Mouse (Mus musculus) telencephalon, adult 2 months (tissue): ENCODE results near the gene Acp7.

Source experiments
- DNase-seq: peaks from one replicate; pipeline ENCODE4 v3.0.0-alpha.2; 2011; ENCODE audit warnings: low read depth, low spot score

Gene Acp7

DNA sequence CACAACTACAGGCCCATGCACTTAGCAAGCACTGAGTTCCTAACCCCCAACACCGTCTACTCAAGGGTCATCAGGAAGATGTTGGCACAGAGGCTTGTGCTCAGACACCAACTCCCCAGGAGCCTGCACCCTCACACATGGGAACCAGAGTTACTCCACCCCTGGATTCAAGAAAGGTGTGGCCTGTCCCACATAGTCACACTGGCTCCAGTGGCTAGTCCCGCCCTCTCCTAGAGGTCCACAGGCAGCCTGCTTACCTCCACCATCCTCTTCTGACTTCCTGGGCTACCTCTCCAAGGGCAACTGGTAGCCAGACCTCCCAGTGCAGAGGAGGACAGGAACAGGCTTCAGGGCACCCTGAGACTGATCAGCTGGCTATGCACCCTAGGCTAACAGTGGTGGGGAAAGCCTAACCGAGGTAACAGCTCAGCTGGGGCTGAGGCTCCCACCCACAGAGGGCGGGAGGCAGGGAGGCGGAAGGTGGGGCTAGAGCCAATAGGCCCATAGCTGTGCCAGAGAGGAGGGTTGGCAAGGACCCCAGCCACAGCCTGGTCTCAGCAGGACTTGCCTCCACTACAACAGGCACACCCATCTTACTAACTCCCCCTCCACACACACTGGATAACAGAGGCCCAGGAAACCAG, 54.7 kb downstream of the Acp7 start:
- no peak for DNase-seq

DNA sequence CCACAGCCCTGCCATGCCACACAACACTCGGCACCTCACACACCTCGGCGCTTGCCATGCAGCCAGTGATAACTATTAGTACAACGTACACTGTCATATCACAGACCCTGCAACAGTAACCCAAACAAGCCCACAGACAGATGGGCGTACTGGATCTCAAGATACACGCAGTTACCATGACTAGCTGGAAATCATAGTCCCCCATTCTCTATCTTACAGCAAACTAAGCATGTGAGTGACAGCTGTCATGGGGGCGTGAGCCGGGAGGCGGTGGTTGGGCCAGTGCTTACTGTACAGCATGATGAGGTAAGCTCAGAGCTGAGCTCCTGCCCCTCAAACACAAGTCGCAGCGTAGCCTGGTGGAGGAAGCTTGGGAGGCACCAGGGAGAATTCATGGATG, 55.5 kb downstream of the Acp7 start:
- DNase-seq = no peak

DNA sequence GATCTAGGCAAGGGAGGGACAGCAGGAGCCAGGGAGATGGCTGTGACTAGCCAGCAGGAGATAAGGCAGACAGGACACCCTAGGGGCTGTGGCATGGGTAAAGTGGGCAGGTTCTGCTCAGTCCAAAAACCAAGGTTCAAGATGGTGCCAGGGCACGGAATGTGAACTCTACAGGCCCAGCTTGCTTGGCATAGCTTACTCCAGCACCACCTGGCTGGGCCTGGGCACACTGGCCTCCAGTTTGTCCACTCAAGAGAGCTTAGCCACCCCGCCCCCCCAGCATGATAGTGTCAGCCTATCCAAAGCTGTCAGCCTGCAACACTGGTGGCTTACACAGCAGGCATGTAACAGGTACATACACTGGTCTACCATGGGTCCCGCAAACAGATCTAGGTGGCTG, 57.9 kb downstream of the Acp7 start:
- DNase-seq = no peak

DNA sequence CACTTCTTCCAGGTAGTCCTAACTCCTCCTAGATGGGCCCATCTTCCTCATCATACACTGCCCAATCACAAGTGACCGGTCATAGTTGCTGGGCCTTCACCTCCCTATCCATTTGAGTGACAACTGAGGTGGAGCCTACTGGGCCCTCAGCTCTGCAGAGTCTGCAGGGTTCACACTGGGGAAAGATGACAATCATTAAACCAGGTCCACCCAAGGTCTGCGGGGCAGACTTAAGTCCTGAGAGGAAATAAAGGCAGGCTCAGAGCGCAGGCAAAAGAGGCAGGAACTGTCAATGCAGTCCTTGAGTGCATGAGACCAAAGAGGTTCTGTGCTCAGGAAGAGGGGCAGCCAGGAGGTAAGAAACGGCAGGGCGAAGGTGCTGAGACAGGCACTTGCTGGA, 58.4 kb downstream of the Acp7 start:
- DNase-seq = no peak

DNA sequence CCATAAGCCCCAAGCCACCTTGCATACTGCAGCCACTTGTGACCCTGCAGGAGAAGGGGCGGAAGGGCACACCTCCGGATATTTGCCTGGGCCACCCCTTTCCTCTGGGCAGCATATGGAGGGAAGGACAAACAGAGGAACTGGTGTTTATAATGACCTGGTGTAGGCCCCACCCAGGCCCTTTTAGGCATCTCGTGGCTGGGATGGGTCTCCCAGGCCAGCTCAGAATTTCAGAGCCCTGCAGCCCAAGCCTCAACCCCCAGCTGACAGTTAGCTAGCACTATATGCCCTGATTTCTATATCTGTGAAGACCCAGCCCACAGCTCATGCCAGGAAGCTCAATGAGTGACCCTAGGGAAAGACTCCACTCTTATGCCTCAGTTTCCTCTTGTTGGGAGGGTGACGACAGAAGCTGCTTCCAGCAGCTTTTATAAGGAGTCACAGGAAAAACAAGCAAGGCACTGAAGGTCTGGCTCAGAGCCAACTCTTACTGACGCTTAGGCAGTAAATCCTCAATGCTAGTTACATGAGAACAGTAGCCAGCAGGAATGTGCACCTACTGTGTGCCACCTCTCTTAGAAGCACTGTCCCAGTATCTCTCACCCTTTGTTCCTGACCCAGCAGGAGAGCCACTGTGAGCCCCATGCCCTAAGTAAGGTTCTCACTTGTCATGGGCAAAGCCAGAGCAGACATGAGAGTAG, 60.0 kb downstream of the Acp7 start:
- DNase-seq = no peak

DNA sequence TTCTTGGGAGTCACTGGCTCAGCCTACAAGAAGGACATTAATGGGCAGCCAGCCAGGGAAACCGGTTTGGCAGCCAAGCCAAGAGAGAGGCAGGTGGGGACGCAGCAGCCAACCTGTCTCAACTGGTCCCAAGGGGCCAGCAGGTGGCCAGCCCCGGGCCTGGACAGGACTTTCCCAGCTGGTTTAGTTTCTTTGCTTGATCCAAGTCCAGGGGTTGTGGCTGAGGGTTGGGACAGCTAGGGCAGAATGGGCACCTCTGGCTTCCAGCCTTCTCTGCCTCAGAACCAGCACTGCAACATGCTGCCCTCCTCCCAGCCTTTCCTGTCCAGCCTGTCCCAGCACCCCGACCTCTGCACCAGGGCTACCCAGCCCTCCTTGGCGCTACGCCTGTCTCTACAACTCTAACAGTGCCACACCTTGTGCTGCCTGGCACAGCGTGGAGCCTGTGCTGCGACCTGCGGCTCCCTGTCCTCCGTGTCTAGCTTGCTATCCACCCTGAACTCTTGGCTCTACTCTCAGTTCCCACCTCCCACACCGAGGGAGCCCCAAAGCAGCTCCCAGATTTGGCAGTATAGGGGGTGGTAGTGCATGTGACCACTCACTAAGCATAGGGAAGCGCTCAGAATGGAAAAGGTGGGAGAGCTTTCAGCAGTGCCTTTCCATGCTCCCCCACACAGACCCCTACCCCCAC, 60.7 kb downstream of the Acp7 start:
- peak; percentile 31 for DNase-seq

DNA sequence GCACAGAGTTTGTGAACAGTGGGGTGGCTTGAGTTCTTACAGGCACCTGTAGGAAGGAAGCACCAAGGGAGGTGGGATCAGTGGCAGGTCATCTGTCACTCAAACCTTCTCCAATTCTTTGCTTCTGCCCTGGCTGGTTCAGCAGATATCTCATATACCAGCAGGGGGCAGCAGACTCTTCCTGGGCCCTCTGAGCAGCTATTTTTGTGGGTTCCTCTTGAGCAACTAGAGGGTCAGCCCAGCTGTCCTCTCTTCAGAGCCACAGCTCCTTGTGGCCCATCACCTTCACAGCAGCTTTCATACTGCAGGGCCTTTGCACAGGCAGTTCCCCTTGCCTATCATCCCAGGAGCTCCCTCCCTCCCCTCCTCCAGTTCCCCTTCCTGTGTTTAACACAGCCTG, 62.9 kb downstream of the Acp7 start:
- no peak for DNase-seq

DNA sequence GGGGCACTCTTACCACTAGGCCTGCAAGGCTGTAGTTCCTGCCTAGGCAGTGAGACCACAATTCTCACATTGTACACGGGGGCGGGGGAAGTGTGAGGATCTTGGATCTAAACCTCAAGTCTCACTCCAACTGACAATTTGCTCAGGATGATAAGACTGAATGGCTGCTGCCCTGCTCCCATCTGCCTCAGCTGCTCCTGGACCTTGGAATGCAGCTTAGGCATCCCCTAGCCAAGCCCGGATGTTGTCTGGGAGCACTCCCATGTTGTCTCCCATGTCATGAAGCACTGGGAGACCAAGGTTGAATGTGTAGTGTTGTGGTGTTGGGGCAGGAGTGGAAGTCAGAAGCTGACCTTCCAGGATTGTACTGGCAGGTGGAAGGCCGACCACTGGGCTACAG, 63.6 kb downstream of the Acp7 start:
- DNase-seq = no peak

DNA sequence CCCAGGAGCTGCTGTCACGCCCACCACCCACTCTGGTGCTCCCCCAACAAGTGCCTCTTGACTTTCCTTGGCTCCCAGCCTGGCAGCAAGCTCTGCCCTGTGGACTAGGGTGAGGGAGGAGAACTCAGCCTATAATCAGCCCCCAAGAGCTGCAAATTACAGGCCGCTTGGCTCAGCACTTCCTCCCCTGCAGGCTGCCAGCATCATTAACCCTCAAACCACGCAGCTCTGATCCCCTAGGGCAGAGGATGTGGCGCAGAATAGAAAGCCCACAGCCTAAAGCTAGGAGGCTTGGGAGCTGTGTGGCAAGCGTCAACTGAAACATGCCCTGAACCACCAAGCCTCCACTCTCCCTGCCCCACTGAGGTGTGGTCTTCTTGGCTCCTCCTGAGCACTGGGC, 65.7 kb downstream of the Acp7 start:
- DNase-seq = no peak

DNA sequence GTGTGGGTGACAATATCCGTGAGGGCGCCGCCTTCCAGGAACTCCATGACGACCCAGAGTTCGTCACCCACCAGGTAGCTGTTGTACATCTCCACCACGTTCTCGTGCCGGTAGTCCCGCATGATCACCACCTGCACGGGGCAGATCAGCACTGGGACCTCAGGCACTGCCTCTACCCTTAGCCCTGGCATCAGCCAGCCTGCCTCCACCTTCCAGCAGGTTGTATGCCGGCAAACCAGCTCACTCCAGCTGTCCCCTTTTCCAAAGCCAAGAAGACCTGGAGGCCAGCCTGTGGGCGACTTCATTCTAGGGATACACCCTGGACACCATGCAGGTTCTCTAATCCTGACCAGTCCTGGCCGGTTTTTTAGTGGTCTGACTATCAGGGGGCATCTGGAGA, 68.2 kb downstream of the Acp7 start:
- no peak for DNase-seq

DNA sequence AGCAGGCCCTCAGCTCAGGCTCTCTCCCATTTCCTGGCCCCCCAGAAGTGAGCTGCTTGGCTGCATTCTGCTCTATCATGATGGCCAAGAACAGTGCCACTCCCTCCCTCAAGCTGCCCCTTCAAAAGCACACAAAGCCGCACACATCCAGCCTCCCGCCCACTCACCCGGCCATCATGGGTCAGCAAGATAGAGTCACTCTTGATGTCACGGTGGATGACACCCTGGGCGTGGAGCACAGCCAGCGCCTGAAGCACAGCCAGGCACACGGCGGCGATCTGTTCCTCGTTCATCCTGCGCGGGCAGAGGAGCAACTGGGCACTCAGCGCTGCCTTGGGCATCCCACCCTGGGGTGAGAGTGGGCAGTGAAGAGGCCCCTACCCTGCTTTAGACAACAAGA, 68.8 kb downstream of the Acp7 start:
- no peak for DNase-seq

DNA sequence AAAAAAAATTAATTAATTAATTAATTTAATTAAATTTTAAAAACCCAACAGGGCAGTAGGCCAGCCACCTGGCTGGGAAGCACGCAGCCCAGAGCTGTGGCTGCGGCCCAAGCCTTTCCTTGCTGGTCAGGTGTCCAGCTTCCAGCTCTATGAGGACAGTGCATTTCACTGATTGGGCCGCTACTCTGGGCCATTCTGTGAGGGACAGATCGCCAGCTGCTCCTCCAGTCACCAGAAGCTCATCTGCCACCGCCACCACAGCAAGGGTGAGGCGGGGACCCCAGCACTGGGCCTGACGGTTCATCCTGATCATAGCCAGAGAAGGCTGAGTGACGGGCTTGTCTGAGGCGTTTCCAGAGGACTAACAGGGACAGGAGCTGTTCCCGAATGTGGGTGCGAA, 69.2 kb downstream of the Acp7 start:
- no peak for DNase-seq

DNA sequence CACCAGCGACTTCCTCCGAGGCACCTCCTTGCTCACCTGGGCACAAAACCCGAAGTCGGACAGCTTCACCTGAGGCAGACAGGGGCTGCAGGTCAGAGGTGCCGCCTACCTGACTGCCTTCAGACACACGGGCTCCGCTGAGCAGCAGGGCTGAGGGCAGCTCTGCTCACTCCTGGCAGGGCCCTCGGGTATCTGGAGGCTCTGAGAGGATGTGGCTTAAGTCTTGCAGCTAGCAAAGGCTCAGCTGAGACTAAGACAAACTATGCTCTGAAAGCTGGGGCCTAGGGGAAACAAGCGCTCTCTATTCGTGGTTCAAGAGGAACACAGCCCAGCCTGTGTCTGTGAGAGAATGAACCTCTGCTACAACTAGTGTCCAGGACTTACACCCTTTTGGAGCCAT, 70.3 kb downstream of the Acp7 start:
- no peak for DNase-seq

DNA sequence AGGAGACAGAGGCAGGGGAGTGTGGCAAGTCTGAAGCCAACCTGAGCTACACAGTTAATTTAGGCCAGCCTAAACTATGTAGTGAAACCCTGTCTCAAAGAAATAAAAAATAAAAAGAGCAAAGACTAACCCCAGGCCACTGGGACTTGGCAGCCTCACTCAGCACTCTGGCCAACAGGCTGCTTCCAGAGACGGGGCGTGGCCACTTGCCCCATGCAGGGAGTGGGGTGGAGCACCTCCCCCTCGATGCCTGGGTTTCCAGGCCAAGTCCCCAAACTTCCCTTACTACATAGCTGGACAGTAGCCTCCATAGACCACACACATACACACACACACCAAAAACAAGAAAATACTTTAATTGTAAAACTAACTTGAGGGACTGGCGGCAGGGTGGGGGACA, 72.6 kb downstream of the Acp7 start:
- DNase-seq = no peak

DNA sequence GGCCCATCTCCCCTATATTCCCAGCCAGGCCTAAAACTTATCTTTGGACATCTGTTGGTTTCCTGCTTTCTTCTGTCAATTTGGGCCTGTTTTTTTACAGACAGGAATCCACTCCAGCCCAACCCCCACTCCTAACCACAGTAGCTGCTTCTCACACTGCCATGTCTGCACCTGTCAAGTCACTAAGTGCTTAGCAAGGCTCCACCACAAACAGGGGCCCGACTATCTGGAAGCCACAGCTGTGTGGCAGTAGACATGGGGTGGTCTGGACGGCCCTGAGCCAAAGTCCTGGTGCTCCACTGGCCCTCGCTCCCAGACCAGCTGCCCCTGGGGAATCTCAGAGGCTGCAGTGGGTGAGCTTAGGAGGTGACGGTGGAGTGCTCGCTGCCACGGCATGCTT, 73.4 kb downstream of the Acp7 start:
- DNase-seq = no peak
